Mouse (Mus musculus) cerebellum, adult 8-10 months (tissue): ENCODE measurements at regions not wholly inside any gene's neighbourhood (a gene's known extent, or its start where the extent isn't known, plus 50 kb on each side); places are given as distances from the start of the nearest gene placed in this dataset.

Experiments
- DNase-seq: peaks from one replicate; pipeline ENCODE4 v3.0.0; 2022

DNA sequence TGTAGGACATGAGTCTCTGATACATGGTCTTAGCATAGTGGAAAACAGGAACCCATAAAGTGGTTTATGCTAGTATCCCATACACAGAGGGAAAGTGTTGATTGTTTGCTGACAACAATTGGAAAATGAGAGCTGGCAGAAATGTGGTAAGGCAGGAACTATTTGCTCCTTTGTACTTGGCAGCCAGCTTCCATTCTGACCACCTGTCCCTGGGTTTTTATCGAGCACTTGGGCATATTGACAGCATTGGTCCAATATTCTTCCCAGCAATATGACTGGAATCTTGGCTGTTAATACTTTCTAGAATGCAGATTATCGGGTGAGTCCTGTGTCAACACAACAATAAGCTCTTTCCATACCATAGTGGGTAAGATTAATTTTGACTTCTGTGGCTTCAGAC, 67.7 kb downstream of the Sult1c2 start:
- peak; percentile 30 for DNase-seq

DNA sequence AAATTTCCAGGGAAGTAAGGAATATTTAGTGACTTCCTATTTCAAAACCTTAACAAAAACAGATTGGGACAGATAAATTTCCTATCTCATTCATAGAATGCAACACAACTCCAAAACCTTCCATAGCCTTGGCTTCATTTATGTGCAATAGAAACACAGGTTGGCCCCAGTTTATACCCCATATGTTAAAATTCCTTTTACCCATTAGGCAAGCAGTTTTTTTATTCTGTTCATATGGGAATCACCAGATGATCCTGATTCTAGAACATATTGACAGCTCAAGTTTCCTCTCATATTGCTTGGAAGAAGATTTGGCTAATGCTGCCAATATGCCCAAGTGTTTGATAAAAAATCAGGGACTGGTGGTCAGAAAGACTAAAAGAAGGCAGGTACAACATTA, 71.8 kb upstream of the Sgo1 start:
- DNase-seq: no peak

DNA sequence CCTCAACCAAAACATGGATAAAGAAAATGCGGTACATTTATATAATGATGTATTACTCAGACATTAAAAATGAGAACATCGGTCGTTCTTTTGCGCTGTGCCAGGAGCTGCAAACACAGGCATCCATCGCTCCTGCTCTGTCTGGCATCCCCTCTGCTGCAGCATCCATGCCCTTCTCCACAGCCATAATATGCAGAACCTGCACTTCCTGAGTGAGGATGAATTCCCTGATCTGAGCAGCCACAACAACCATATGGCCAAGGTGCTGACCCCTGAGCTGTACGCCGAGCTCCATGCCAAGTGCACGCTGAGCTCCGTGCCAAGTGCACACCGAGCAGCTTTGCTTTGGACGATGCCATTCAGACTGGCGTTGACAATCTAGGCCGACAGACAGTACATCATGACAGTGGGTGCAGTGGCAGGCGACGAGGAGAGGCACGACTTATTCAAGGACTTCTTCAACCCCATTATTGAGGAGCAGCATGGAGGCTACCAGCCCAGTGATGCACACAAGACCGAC, 56.9 kb upstream of the Sgo1 start:
- peak; percentile 81 for DNase-seq
